Mouse (Mus musculus) thymus, adult 2 months (tissue): ENCODE results near the gene 2210408I21Rik.

Source experiments
- CTCF ChIP-seq: fragments of 200-500 bp; IDR thresholded peaks from 2 replicates; pipeline ENCODE4 v1.5.1; 2012; ENCODE audit warnings: mild to moderate bottlenecking, control low read depth, low read length, moderate library complexity, borderline replicate concordance; ENCODE audit not compliant: control insufficient read depth, poor library complexity, insufficient read depth; ENCODE audit errors: extremely low read depth
- POLR2A ChIP-seq: fragments of 200-500 bp; IDR thresholded peaks from 2 replicates; pipeline ENCODE4 v1.6.1; 2012; ENCODE audit warnings: mild to moderate bottlenecking, low read length, control low read depth, moderate library complexity; ENCODE audit not compliant: control insufficient read depth, poor library complexity, insufficient read depth; ENCODE audit errors: extremely low read depth

DNA sequence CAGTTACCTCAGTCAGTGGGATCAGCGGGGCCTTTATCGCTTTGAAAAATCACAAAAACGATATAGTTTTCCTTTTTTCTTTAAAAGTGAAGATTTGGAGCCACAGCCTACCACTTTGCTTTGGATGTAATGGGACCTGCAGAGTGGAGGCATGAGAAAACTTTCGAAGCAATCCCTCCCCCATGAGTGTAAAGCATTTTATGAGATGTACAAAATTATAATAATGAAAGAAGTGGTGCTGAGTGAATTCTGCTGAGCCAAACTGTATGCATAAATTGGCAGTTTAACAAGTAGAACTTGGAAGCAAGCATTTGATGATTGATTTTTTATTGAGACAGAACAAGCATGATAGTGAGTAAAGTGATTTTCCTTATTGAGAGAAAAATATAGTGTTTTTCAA, 250.7 kb downstream of the 2210408I21Rik start:
- TF ChIP-seq CTCF: no peak
- TF ChIP-seq POLR2A: no peak
